Mouse (Mus musculus): Measurements from ENCODE around the gene Olfr1388. TPM values are rescaled to one million over a fixed set of nuclear protein-coding genes. Genes with fewer than 3 reads are reported as not detected.

Gene Olfr1388
- 0.04 TPM in 1 of 2 replicates, not detected in the other for polyA plus RNA-seq (2015; fragmentation: Nextera tagmentation; extraction: Ambion mirVana)

GRCm38 (mm10) chr11:49436411-49436810 is at the start of gene Olfr1388:
Gene Olfr1388 (plus strand): TSS chr11:49436624.

GRCm38 (mm10) chr11:49422767-49423166 is 13.7 kb upstream of the Olfr1388 start, which contains the start of gene Olfr1389:
Gene Olfr1389 (plus strand): TSS chr11:49423067.

GRCm38 (mm10) chr11:49455043-49455442 is 18.6 kb downstream of the Olfr1388 start, which contains the start of gene Olfr1387:
Gene Olfr1387 (plus strand): TSS chr11:49455343.

GRCm38 (mm10) chr11:49464746-49465145 is 28.3 kb downstream of the Olfr1388 start, which contains the start of gene Olfr1386:
Gene Olfr1386 (plus strand): TSS chr11:49465046.

GRCm38 (mm10) chr11:49488770-49489169 is 52.3 kb downstream of the Olfr1388 start, which contains the start of gene Olfr1385:
Gene Olfr1385 (plus strand): TSS chr11:49489070.

Other genes starting within 250 kb of the Olfr1388 start
- 2.3 and 3.0 TPM in 2 replicates for gene Btnl9, start 249.5 kb upstream of the Olfr1388 start, polyA plus RNA-seq (2015; fragmentation: Nextera tagmentation; extraction: Ambion mirVana)
- gene Zfp62, start 233.3 kb upstream of the Olfr1388 start, polyA plus RNA-seq (2015; fragmentation: Nextera tagmentation; extraction: Ambion mirVana), result 14.1 and 14.2 TPM in 2 replicates
- 41.9 and 46.3 TPM in 2 replicates for gene Mgat1, start 192.4 kb upstream of the Olfr1388 start, polyA plus RNA-seq (2015; fragmentation: Nextera tagmentation; extraction: Ambion mirVana)
- 0.04 TPM in 1 of 2 replicates, not detected in the other for gene Olfr1393, start 158.3 kb upstream of the Olfr1388 start, polyA plus RNA-seq (2015; fragmentation: Nextera tagmentation; extraction: Ambion mirVana)
- gene Olfr1392, start 151.3 kb upstream of the Olfr1388 start, polyA plus RNA-seq (2015; fragmentation: Nextera tagmentation; extraction: Ambion mirVana), result not detected in 2 replicates
- gene Olfr10, start 131.9 kb upstream of the Olfr1388 start, polyA plus RNA-seq (2015; fragmentation: Nextera tagmentation; extraction: Ambion mirVana), result not detected in 2 replicates
- not detected in 2 replicates for gene Olfr1391, start 113.9 kb upstream of the Olfr1388 start, polyA plus RNA-seq (2015; fragmentation: Nextera tagmentation; extraction: Ambion mirVana)
- gene Olfr1390, start 101.4 kb upstream of the Olfr1388 start, polyA plus RNA-seq (2015; fragmentation: Nextera tagmentation; extraction: Ambion mirVana), result not detected in 2 replicates
- not detected in 2 replicates for gene Olfr1389, start 13.6 kb upstream of the Olfr1388 start, polyA plus RNA-seq (2015; fragmentation: Nextera tagmentation; extraction: Ambion mirVana)
- gene Olfr1387, start 18.7 kb downstream of the Olfr1388 start, polyA plus RNA-seq (2015; fragmentation: Nextera tagmentation; extraction: Ambion mirVana), result not detected in 2 replicates
- gene Olfr1386, start 28.4 kb downstream of the Olfr1388 start, polyA plus RNA-seq (2015; fragmentation: Nextera tagmentation; extraction: Ambion mirVana), result not detected in 2 replicates
- gene Olfr1385, start 52.4 kb downstream of the Olfr1388 start, polyA plus RNA-seq (2015; fragmentation: Nextera tagmentation; extraction: Ambion mirVana), result not detected in 2 replicates
- not detected in 2 replicates for gene Olfr1384, start 70.1 kb downstream of the Olfr1388 start, polyA plus RNA-seq (2015; fragmentation: Nextera tagmentation; extraction: Ambion mirVana)
- gene Olfr1383, start 83.0 kb downstream of the Olfr1388 start, polyA plus RNA-seq (2015; fragmentation: Nextera tagmentation; extraction: Ambion mirVana), result not detected in 2 replicates
- gene Olfr1382, start 91.6 kb downstream of the Olfr1388 start, polyA plus RNA-seq (2015; fragmentation: Nextera tagmentation; extraction: Ambion mirVana), result not detected in 2 replicates
- gene Olfr1381, start 106.8 kb downstream of the Olfr1388 start, polyA plus RNA-seq (2015; fragmentation: Nextera tagmentation; extraction: Ambion mirVana), result not detected in 2 replicates
- not detected in 2 replicates for gene Olfr1380, start 120.3 kb downstream of the Olfr1388 start, polyA plus RNA-seq (2015; fragmentation: Nextera tagmentation; extraction: Ambion mirVana)
- gene Flt4, start 172.6 kb downstream of the Olfr1388 start, polyA plus RNA-seq (2015; fragmentation: Nextera tagmentation; extraction: Ambion mirVana), result 3.2 and 4.3 TPM in 2 replicates
- gene Scgb3a1, start 227.0 kb downstream of the Olfr1388 start, polyA plus RNA-seq (2015; fragmentation: Nextera tagmentation; extraction: Ambion mirVana), result 0.28 TPM in 1 of 2 replicates, not detected in the other

Data from spleen, postnatal 0 days (tissue).